Mouse (Mus musculus) liver, adult 2 months (tissue): ENCODE results near the gene Slfn5. TPM values are rescaled to one million over a fixed set of nuclear protein-coding genes. Genes with fewer than 3 reads are reported as not detected.
"Not testable (repeated sequence)": the region's sequence is repeated elsewhere in the genome, so short reads cannot be mapped to it uniquely, and the experiment has no call there.

Source experiments
- DNase-seq: peaks from one replicate; pipeline ENCODE4 v3.0.0-alpha.2; 2011; ENCODE audit warnings: low read depth, low spot score; ENCODE audit errors: extremely low read depth
- H3K27ac ChIP-seq: fragments of 200-500 bp; replicated peaks from 2 replicates; pipeline ENCODE4 v1.5.1; 2012; ENCODE audit warnings: low read depth, mild to moderate bottlenecking, control low read depth, inconsistent platforms, low read length; ENCODE audit not compliant: insufficient read depth
- H3K27me3 ChIP-seq: fragments of 200-500 bp; 2 replicates; pipeline ENCODE4 v1.6.1; 2012; ENCODE audit warnings: mild to moderate bottlenecking, moderate library complexity, low read length, inconsistent platforms; ENCODE audit not compliant: control insufficient read depth, insufficient read depth
- H3K36me3 ChIP-seq: fragments of 200-500 bp; 2 replicates; pipeline ENCODE4 v1.6.1; 2012; ENCODE audit warnings: low read length, inconsistent platforms; ENCODE audit not compliant: control insufficient read depth, insufficient read depth
- H3K4me1 ChIP-seq: fragments of 200-500 bp; 2 replicates; pipeline ENCODE4 v1.6.1; 2011; ENCODE audit warnings: low read length; ENCODE audit not compliant: control insufficient read depth, insufficient read depth
- H3K4me3 ChIP-seq: fragments of 200-500 bp; 2 replicates; pipeline ENCODE4 v1.5.1; 2011; ENCODE audit warnings: low read depth, mild to moderate bottlenecking, control low read depth, low read length, moderate library complexity; ENCODE audit not compliant: insufficient read depth
- H3K79me2 ChIP-seq: fragments of 200-500 bp; 2 replicates; pipeline ENCODE4 v1.6.1; 2012; ENCODE audit warnings: inconsistent platforms, mild to moderate bottlenecking, low read length, moderate library complexity; ENCODE audit not compliant: control insufficient read depth, insufficient read depth
- H3K9ac ChIP-seq: fragments of 200-500 bp; 2 replicates; pipeline ENCODE4 v1.6.1; 2012; ENCODE audit warnings: low read depth, mild to moderate bottlenecking, control low read depth, inconsistent platforms, low read length
- CTCF ChIP-seq: fragments of 200-500 bp; IDR thresholded peaks from 2 replicates; pipeline ENCODE4 v1.5.1; 2011; ENCODE audit warnings: low read depth, low read length, control low read depth
- POLR2A ChIP-seq: fragments of 200-500 bp; IDR thresholded peaks from 2 replicates; pipeline ENCODE4 v1.6.1; 2011; ENCODE audit warnings: low read length, control low read depth; ENCODE audit not compliant: insufficient read depth; ENCODE audit errors: extremely low read depth
- WGBS: fragments of 180-500 bp; shearing (Covaris S2); methylation state at CpG from one replicate; pipeline ENCODE4 v1.1.7; 2018; 5-methylcytosine and 5-hydroxymethylcytosine counted together
- polyA plus RNA-seq: library from polyadenylated mRNA; depleted of rRNA; stranded (reverse); fragments of >200 nt; gene quantifications from 2 replicates; pipeline ENCODE4 v1.2.3, GENCODE M21; 2012; rRNA removed
- total RNA-seq: library from RNA; depleted of rRNA; stranded (reverse); fragments of >200 nt; gene quantifications from 2 replicates; pipeline ENCODE4 v1.2.3, GENCODE M21; 2014; rRNA removed

The Slfn5 gene
- total and polyA plus RNA-seq, 2 experiments = 1.3 to 12.0 TPM

- DNase-seq = no peak
- peaks cover 2% of the 10 kb centered on the region; the same call in 1 of the 2 replicates for H3K4me1 ChIP-seq
- H3K79me2 ChIP-seq = no peaks in the 10 kb centered on the region
- no peak for TF ChIP-seq POLR2A
- no peak for TF ChIP-seq CTCF
- 18% methylated on average over 12 of the region's 12 CpGs for WGBS
- H3K36me3 ChIP-seq = peaks cover 1% of the 10 kb centered on the region; the same call in 1 of the 2 replicates
- no peak overlapping the region for H3K4me3 ChIP-seq
- H3K27ac ChIP-seq = no peak overlapping the region
- H3K27me3 ChIP-seq = no peaks in the 10 kb centered on the region
- no peak overlapping the region for H3K9ac ChIP-seq
These were observed 38.2 kb downstream of the Slfn5 start for GRCm38 (mm10) chr11:82989357-82989756.

DNA sequence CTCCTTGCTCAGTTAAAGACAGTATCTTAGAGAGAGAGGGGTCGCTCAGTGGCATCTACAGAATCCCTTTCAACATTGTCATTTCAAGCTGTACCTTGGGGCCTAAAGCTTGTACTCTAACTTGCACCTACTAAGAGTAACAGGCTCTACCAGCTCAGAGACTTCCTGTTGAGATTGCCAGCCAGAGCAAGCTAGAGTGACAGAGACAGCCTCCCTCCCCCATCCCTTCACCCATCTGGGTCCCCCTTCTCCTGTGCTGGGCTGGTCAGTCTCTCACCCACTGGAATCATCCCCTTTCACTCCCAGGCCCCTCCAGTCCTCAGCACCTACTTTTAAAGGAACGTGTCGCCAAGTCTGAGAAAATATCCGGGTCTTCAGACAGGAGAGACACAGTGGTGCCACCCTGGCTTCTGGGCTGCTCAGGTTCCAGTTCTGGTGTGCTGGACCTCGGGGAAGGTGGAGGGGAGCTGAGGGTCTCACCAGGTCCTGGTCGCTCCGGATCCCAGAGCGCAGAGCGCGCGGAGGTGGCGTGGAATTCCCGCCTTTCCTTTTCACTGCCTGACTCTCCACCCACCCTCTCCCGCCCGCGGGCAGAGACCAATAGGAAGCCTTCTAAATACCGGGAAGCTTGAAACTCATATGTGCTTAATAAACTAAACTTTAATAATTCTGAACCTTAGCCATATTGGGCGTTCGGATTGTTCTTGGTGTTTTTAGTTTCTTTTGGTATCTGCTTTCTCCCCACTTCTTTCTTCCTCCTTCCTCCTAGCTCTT lies 39.6 kb downstream of the Slfn5 start:
- H3K27me3 ChIP-seq, H3K4me1 ChIP-seq, H3K36me3 ChIP-seq, H3K79me2 ChIP-seq: not testable (repeated sequence)
- DNase-seq = peak; percentile 28
- 12% methylated on average over 19 of the region's 19 CpGs for WGBS
- Histone ChIP-seq H3K27ac (peak overlapping the region; percentile 72), H3K4me3 (peak overlapping the region; percentile 64), H3K9ac (peak overlapping the region; percentile 46)

DNA sequence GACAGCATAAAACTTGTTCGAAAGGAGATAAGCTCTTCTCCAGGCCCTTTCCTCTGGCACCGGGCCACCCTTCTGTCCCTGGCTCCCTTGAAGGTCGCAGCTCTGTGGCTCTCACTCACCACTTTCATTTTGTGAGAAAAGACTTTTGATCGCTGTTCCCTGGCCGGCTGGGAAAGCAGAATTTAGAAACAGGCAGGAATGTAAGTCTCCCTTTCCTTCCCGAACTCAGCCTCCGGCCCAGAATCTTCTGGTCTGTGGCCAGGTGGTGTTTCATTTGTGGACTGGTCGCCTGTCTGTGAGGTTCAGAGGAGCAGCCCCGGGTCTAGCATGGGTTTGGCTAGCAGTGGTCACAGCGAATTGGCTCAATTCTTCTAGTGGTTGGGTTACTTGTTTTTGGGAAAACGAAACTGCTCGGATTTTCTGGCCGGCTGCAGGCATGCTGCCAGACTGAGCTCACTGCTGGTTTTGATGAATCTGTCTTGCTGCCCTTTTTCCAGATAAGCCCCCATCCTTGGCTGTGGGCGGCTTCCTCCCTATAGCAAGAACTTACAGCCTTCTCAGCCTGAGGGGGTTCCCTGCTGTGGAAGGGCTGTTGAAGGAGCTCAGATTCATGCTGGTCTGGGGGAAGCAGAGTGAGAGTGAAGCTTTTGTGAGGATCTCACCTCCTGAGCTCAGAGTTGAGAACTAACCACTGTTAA lies 40.5 kb downstream of the Slfn5 start, which contains the start of gene Slfn9:
Gene Slfn9 (minus strand): TSS at position 362 of the 698 bp plus-strand sequence.
- TF ChIP-seq CTCF (no peak), POLR2A (no peak)
- Histone ChIP-seq H3K4me1 (peaks cover 2% of the 10 kb centered on the region; the same call in 1 of the 2 replicates), H3K4me3 (peak within 1 kb of the TSS; percentile 64), H3K79me2 (no peaks in the 10 kb centered on the region), H3K27ac (peak within 1 kb of the TSS; percentile 72), H3K9ac (peak within 1 kb of the TSS; percentile 66), H3K36me3 (no peaks in the 10 kb centered on the region), H3K27me3 (no peaks in the 10 kb centered on the region)
- peak; percentile 64 for DNase-seq
- 3% methylated on average over 14 of the region's 14 CpGs for WGBS

DNA sequence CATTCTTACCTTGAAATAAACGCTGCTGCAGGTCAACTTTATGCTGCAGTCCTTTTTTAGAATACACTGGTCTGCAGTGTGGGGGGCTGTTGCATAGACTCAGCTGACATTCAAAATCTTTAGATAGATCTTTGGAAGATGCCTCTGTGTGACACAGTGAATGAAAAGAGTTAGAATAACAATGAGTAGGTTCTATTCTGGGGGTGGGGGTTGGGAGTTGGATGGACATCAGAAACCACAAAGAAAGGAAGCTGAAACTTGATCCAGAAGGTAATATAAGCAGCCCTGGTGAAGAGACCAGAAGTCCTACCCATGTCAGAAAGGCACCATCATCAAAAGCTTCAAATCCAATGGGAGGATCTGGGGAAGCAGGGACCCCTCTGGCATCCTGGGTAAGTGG lies 62.2 kb downstream of the Slfn5 start:
- H3K4me3 ChIP-seq = no peak overlapping the region
- no peak overlapping the region for H3K9ac ChIP-seq
- no peak for TF ChIP-seq CTCF
- no peak for TF ChIP-seq POLR2A
- 87% methylated on average over 1 of the region's 1 CpGs for WGBS
- no peak for DNase-seq
- H3K79me2 ChIP-seq = no peaks in the 10 kb centered on the region
- H3K36me3 ChIP-seq = no peaks in the 10 kb centered on the region
- H3K4me1 ChIP-seq = no peaks in the 10 kb centered on the region
- no peaks in the 10 kb centered on the region for H3K27me3 ChIP-seq
- no peak overlapping the region for H3K27ac ChIP-seq

Other genes with a start within 250 kb of the Slfn5 start
- 0.87 and 1.2 TPM in 2 replicates for gene Cct6b, start 187.0 kb upstream of the Slfn5 start, total RNA-seq
- 0.07 and 0.16 TPM in 2 replicates for gene Cct6b, start 187.0 kb upstream of the Slfn5 start, polyA plus RNA-seq
- 7.8 and 9.1 TPM in 2 replicates for gene Zfp830, start 187.0 kb upstream of the Slfn5 start, total RNA-seq
- gene Zfp830, start 187.0 kb upstream of the Slfn5 start, polyA plus RNA-seq = 4.3 TPM in 2 replicates
- gene Lig3, start 170.2 kb upstream of the Slfn5 start, total RNA-seq = 15.4 TPM in 2 replicates
- gene Lig3, start 170.2 kb upstream of the Slfn5 start, polyA plus RNA-seq = 6.1 and 8.0 TPM in 2 replicates
- 10.6 and 12.5 TPM in 2 replicates for gene Rffl, start 80.1 kb upstream of the Slfn5 start, total RNA-seq
- gene Rffl, start 80.1 kb upstream of the Slfn5 start, polyA plus RNA-seq = 11.7 and 12.7 TPM in 2 replicates
- 4.0 and 5.0 TPM in 2 replicates for gene Rad51d, start 60.7 kb upstream of the Slfn5 start, total RNA-seq
- gene Rad51d, start 60.7 kb upstream of the Slfn5 start, polyA plus RNA-seq = 8.1 and 9.0 TPM in 2 replicates
- gene Fndc8, start 59.2 kb upstream of the Slfn5 start, total RNA-seq = 0.20 TPM in 1 of 2 replicates, not detected in the other
- not detected in 2 replicates for gene Fndc8, start 59.2 kb upstream of the Slfn5 start, polyA plus RNA-seq
- 2.3 and 2.6 TPM in 2 replicates for gene Nle1, start 42.9 kb upstream of the Slfn5 start, total RNA-seq
- gene Nle1, start 42.9 kb upstream of the Slfn5 start, polyA plus RNA-seq = 11.0 and 15.6 TPM in 2 replicates
- gene Unc45b, start 40.8 kb upstream of the Slfn5 start, total RNA-seq = 0.46 and 0.81 TPM in 2 replicates
- 0.32 TPM in 2 replicates for gene Unc45b, start 40.8 kb upstream of the Slfn5 start, polyA plus RNA-seq
- 2.7 and 3.1 TPM in 2 replicates for gene Slfn9, start 40.5 kb downstream of the Slfn5 start, total RNA-seq
- 0.20 and 0.25 TPM in 2 replicates for gene Slfn9, start 40.5 kb downstream of the Slfn5 start, polyA plus RNA-seq
- 2.6 and 4.4 TPM in 2 replicates for gene Slfn8, start 69.5 kb downstream of the Slfn5 start, total RNA-seq
- 0.30 and 0.50 TPM in 2 replicates for gene Slfn8, start 69.5 kb downstream of the Slfn5 start, polyA plus RNA-seq
- gene Slfn2, start 113.8 kb downstream of the Slfn5 start, total RNA-seq = 5.6 and 8.7 TPM in 2 replicates
- gene Slfn2, start 113.8 kb downstream of the Slfn5 start, polyA plus RNA-seq = 0.95 and 1.5 TPM in 2 replicates
- 0.27 and 0.74 TPM in 2 replicates for gene Slfn1, start 165.5 kb downstream of the Slfn5 start, total RNA-seq
- 0.19 and 0.38 TPM in 2 replicates for gene Slfn1, start 165.5 kb downstream of the Slfn5 start, polyA plus RNA-seq
- gene Slfn4, start 223.8 kb downstream of the Slfn5 start, total RNA-seq = 0.13 and 0.28 TPM in 2 replicates
- gene Slfn4, start 223.8 kb downstream of the Slfn5 start, polyA plus RNA-seq = 0.02 and 0.11 TPM in 2 replicates
- gene Slfn3, start 240.0 kb downstream of the Slfn5 start, total RNA-seq = 0.34 and 0.55 TPM in 2 replicates
- gene Slfn3, start 240.0 kb downstream of the Slfn5 start, polyA plus RNA-seq = not detected in 2 replicates